Mouse (Mus musculus) forebrain, embryonic 13.5 days (tissue): ENCODE results near the gene 2210011C24Rik. TPM values are rescaled to one million over a fixed set of nuclear protein-coding genes. Genes with fewer than 3 reads are reported as not detected.

Source experiments
- ATAC-seq: fragments of 200-750 bp; cut with Nextera tagmentation; 2 replicates; pipeline ENCODE4 v1.8.0; 2017
- H3K27ac ChIP-seq: fragments of 300-500 bp; sonication (generic); 2 replicates; pipeline ENCODE4 v1.5.1; 2015; ENCODE audit warnings: inconsistent platforms, mild to moderate bottlenecking, moderate library complexity
- H3K27me3 ChIP-seq: fragments of 300-500 bp; sonication (generic); 2 replicates; pipeline ENCODE4 v1.6.1; 2015; ENCODE audit warnings: mild to moderate bottlenecking, inconsistent platforms
- H3K36me3 ChIP-seq: fragments of 300-500 bp; sonication (generic); 2 replicates; pipeline ENCODE4 v1.6.1; 2015; ENCODE audit warnings: mild to moderate bottlenecking, inconsistent platforms; ENCODE audit not compliant: poor library complexity, severe bottlenecking
- H3K4me1 ChIP-seq: fragments of 300-500 bp; sonication (generic); 2 replicates; pipeline ENCODE4 v1.6.1; 2015; ENCODE audit warnings: inconsistent platforms
- H3K4me2 ChIP-seq: fragments of 300-500 bp; sonication (generic); 2 replicates; pipeline ENCODE4 v1.6.1; 2015; ENCODE audit warnings: inconsistent platforms, mild to moderate bottlenecking, moderate library complexity
- H3K4me3 ChIP-seq: fragments of 300-500 bp; sonication (generic); 2 replicates; pipeline ENCODE4 v1.5.1; 2015; ENCODE audit warnings: mild to moderate bottlenecking, inconsistent platforms
- H3K9ac ChIP-seq: fragments of 300-500 bp; sonication (generic); 2 replicates; pipeline ENCODE4 v1.6.1; 2015; ENCODE audit warnings: mild to moderate bottlenecking, inconsistent platforms
- H3K9me3 ChIP-seq: fragments of 300-500 bp; sonication (generic); replicated peaks from 2 replicates; pipeline ENCODE4 v1.6.1; 2016; ENCODE audit warnings: inconsistent platforms
- WGBS: fragments of 180-500 bp; shearing (Covaris S2); methylation state at CpG from one replicate; pipeline ENCODE4 v1.1.7; 2015; 5-methylcytosine and 5-hydroxymethylcytosine counted together
- microRNA counts: library from miRNA; unstranded; fragments of <30 nt; microRNA quantifications from one replicate; lab custom pipeline; 2016
- microRNA-seq: library from miRNA; unstranded; fragments of <30 nt; microRNA quantifications from one replicate; pipeline ENCODE4, GENCODE M21; 2016
- polyA plus RNA-seq: library from polyadenylated mRNA; unstranded; fragments of >200 nt; fragmentation: Nextera tagmentation; extraction: Ambion mirVana; gene quantifications from 2 replicates; pipeline ENCODE4 v1.2.1, GENCODE M21; 2015

The 2210011C24Rik gene
- polyA plus RNA-seq, 1 experiment from 2014 or later: not detected

GRCm38 (mm10) chr8:83972150-83973120, 39.5 kb downstream of the 2210011C24Rik start, which contains the start of gene Prkaca:
Gene Prkaca (plus strand): TSS chr8:83972993.
- WGBS: under 1% methylated on average over 65 of the region's 94 CpGs

GRCm38 (mm10) chr8:83971661-83972060, 40.3 kb downstream of the 2210011C24Rik start:
- no peak for ATAC-seq
- WGBS: 73% methylated on average over 6 of the region's 6 CpGs
- Histone ChIP-seq H3K36me3 (peaks cover 31% of the 10 kb centered on the region), H3K4me2 (peak overlapping the region; percentile 86), H3K4me3 (peak overlapping the region; percentile 90), H3K9ac (peak overlapping the region; percentile 91; the same call in 1 of the 2 replicates), H3K4me1 (peaks cover 29% of the 10 kb centered on the region), H3K9me3 (no peaks in the 10 kb centered on the region), H3K27ac (no peak overlapping the region), H3K27me3 (no peaks in the 10 kb centered on the region)

More at GRCm38 (mm10) chr8:83972150-83973120, 39.5 kb downstream of the 2210011C24Rik start, which contains the start of gene Prkaca:
- H3K4me3 ChIP-seq: peak within 1 kb of the TSS; percentile 90
- H3K27ac ChIP-seq: peak within 1 kb of the TSS; percentile 75
- H3K9me3 ChIP-seq: no peaks in the 10 kb centered on the region
- peak; percentile 100 for ATAC-seq
- H3K27me3 ChIP-seq: no peaks in the 10 kb centered on the region
- peak within 1 kb of the TSS; percentile 91 for H3K9ac ChIP-seq
- peaks cover 28% of the 10 kb centered on the region for H3K36me3 ChIP-seq
- peaks cover 37% of the 10 kb centered on the region for H3K4me1 ChIP-seq
- H3K4me2 ChIP-seq: peak within 1 kb of the TSS; percentile 98

- Histone ChIP-seq H3K27me3 (no peaks in the 10 kb centered on the region), H3K27ac (no peak overlapping the region), H3K36me3 (peaks cover 31% of the 10 kb centered on the region), H3K9me3 (no peaks in the 10 kb centered on the region), H3K4me1 (peaks cover 28% of the 10 kb centered on the region), H3K4me2 (no peak overlapping the region), H3K9ac (no peak overlapping the region), H3K4me3 (no peak overlapping the region)
- no peak for ATAC-seq
- WGBS: 91% methylated on average over 4 of the region's 4 CpGs
Measured at GRCm38 (mm10) chr8:83971121-83971520, 40.9 kb downstream of the 2210011C24Rik start.

- 91% methylated on average over 7 of the region's 7 CpGs for WGBS
- Histone ChIP-seq H3K36me3 (peaks cover 41% of the 10 kb centered on the region), H3K4me2 (no peak overlapping the region), H3K9me3 (no peaks in the 10 kb centered on the region), H3K9ac (no peak overlapping the region), H3K4me3 (no peak overlapping the region), H3K4me1 (peaks cover 6% of the 10 kb centered on the region), H3K27me3 (no peaks in the 10 kb centered on the region), H3K27ac (no peak overlapping the region)
- ATAC-seq: no peak
Measured at GRCm38 (mm10) chr8:83967701-83968100, 44.3 kb downstream of the 2210011C24Rik start.

- Histone ChIP-seq H3K4me1 (no peaks in the 10 kb centered on the region), H3K9ac (no peak overlapping the region), H3K36me3 (peaks cover 31% of the 10 kb centered on the region), H3K4me2 (no peak overlapping the region), H3K27ac (no peak overlapping the region), H3K27me3 (no peaks in the 10 kb centered on the region), H3K9me3 (no peaks in the 10 kb centered on the region), H3K4me3 (no peak overlapping the region)
- ATAC-seq: no peak
- 88% methylated on average over 5 of the region's 5 CpGs for WGBS
Measured at GRCm38 (mm10) chr8:83964015-83964765, 47.8 kb downstream of the 2210011C24Rik start.

MicroRNAs within 50 kb of the gene (microRNA counts, 519-probe panel; counts per million panel counts)
- 177 counts per million, percentile 53 among the panel's probes with 10 or more counts for microRNA mmu-miR-1199 (lab: Ali Mortazavi, UCI)

Small RNA genes lying within 50 kb of the gene (microRNA-seq; reads per million reads assigned to microRNA genes)
- not detected for gene Mir1199
- gene Mir8111: 1.6 reads per million

Other genes with a start within 250 kb of the 2210011C24Rik start
- gene Adgrl1, start 112.1 kb downstream of the 2210011C24Rik start, polyA plus RNA-seq: 32.8 and 38.5 TPM in 2 replicates
- gene Gm10644, start 57.0 kb downstream of the 2210011C24Rik start, polyA plus RNA-seq: 0.67 and 0.98 TPM in 2 replicates
- gene Asf1b, start 56.7 kb downstream of the 2210011C24Rik start, polyA plus RNA-seq: 44.0 and 44.9 TPM in 2 replicates
- 146 and 148 TPM in 2 replicates for gene Prkaca, start 39.2 kb downstream of the 2210011C24Rik start, polyA plus RNA-seq
- 9.5 and 10.2 TPM in 2 replicates for gene Samd1, start 14.5 kb downstream of the 2210011C24Rik start, polyA plus RNA-seq
- gene 1700067K01Rik, start 10.7 kb downstream of the 2210011C24Rik start, polyA plus RNA-seq: 1.00 and 1.2 TPM in 2 replicates
- gene Palm3, start 9.3 kb upstream of the 2210011C24Rik start, polyA plus RNA-seq: 1.9 and 2.1 TPM in 2 replicates
- gene Il27ra, start 30.4 kb upstream of the 2210011C24Rik start, polyA plus RNA-seq: 0.23 and 0.29 TPM in 2 replicates
- gene Rln3, start 32.8 kb upstream of the 2210011C24Rik start, polyA plus RNA-seq: not detected in 2 replicates
- gene Gm10643, start 53.0 kb upstream of the 2210011C24Rik start, polyA plus RNA-seq: 1.1 and 1.5 TPM in 2 replicates
- 6.7 and 8.3 TPM in 2 replicates for gene Rfx1, start 54.7 kb upstream of the 2210011C24Rik start, polyA plus RNA-seq
- 17.0 and 19.2 TPM in 2 replicates for gene Dcaf15, start 92.6 kb upstream of the 2210011C24Rik start, polyA plus RNA-seq
- 0.24 and 0.27 TPM in 2 replicates for gene Podnl1, start 113.8 kb upstream of the 2210011C24Rik start, polyA plus RNA-seq
- gene Cc2d1a, start 135.8 kb upstream of the 2210011C24Rik start, polyA plus RNA-seq: 18.6 and 24.1 TPM in 2 replicates
- 2.2 and 2.3 TPM in 2 replicates for gene 4930432K21Rik, start 135.9 kb upstream of the 2210011C24Rik start, polyA plus RNA-seq
- gene Nanos3, start 173.0 kb upstream of the 2210011C24Rik start, polyA plus RNA-seq: 4.7 and 6.5 TPM in 2 replicates
- 43.1 and 44.0 TPM in 2 replicates for gene Zswim4, start 224.9 kb upstream of the 2210011C24Rik start, polyA plus RNA-seq
- gene D8Ertd738e, start 237.5 kb upstream of the 2210011C24Rik start, polyA plus RNA-seq: 294 and 310 TPM in 2 replicates
- 57.3 and 64.1 TPM in 2 replicates for gene Mri1, start 245.2 kb upstream of the 2210011C24Rik start, polyA plus RNA-seq